Mouse (Mus musculus): ENCODE data around the gene Gm16867.
"Not testable (repeated sequence)": the region's sequence is repeated elsewhere in the genome, so short reads cannot be mapped to it uniquely, and the experiment has no call there.

Gm16867 gene

GRCm38 (mm10) chr14:69464465-69464864, 38.7 kb downstream of the Gm16867 start:
- DNase-seq = not testable (repeated sequence)

- DNase-seq = not testable (repeated sequence)
These were observed 45.5 kb downstream of the Gm16867 start for GRCm38 (mm10) chr14:69457691-69458090.

- DNase-seq = not testable (repeated sequence)
These were observed 48.5 kb downstream of the Gm16867 start for GRCm38 (mm10) chr14:69454640-69455039.

- DNase-seq = not testable (repeated sequence)
These were observed 54.3 kb downstream of the Gm16867 start for GRCm38 (mm10) chr14:69448845-69449244.

- not testable (repeated sequence) for DNase-seq
These were observed 56.2 kb downstream of the Gm16867 start for GRCm38 (mm10) chr14:69447006-69447405.

- not testable (repeated sequence) for DNase-seq
These were observed 60.0 kb downstream of the Gm16867 start for GRCm38 (mm10) chr14:69443092-69443692.

- not testable (repeated sequence) for DNase-seq
These were observed 62.2 kb downstream of the Gm16867 start for GRCm38 (mm10) chr14:69440955-69441354.

- not testable (repeated sequence) for DNase-seq
These were observed 64.4 kb downstream of the Gm16867 start for GRCm38 (mm10) chr14:69438678-69439214.

GRCm38 (mm10) chr14:69421003-69421402, 82.2 kb downstream of the Gm16867 start:
- not testable (repeated sequence) for DNase-seq

GRCm38 (mm10) chr14:69417545-69417944, 85.6 kb downstream of the Gm16867 start:
- not testable (repeated sequence) for DNase-seq

All from kidney, adult 18-20 months (tissue).